Mouse (Mus musculus) urinary bladder, postnatal 36 days (tissue): ENCODE results near the gene Zfpm1.

Source experiments
- DNase-seq, 2 experiments: peaks; one replicate each; pipeline ENCODE4 v3.0.0; 2022; ENCODE audit warnings: low spot score in 2 of 2, mixed read lengths in 1 of 2

Gene Zfpm1

GRCm38 (mm10) chr8:122274651-122275391, 7.1 kb upstream of the Zfpm1 start:
- no peak for DNase-seq

- no peak for DNase-seq
These were observed 5.6 kb upstream of the Zfpm1 start for GRCm38 (mm10) chr8:122276308-122276707.

GRCm38 (mm10) chr8:122277204-122277995, 4.5 kb upstream of the Zfpm1 start:
- no peak for DNase-seq

GRCm38 (mm10) chr8:122280156-122280555, 1.8 kb upstream of the Zfpm1 start:
- no peak for DNase-seq

- DNase-seq: no peak
These were observed 1.2 kb upstream of the Zfpm1 start for GRCm38 (mm10) chr8:122280588-122281316.

GRCm38 (mm10) chr8:122281317-122282034, 465 bp upstream of the Zfpm1 start:
- peak; percentile 100 for DNase-seq

GRCm38 (mm10) chr8:122282501-122283355, 787 bp downstream of the Zfpm1 start:
- peak in 1 of 2 experiments; percentile 35 for DNase-seq

- peak; percentile 41 to 71 for DNase-seq
These were observed 1.6 kb downstream of the Zfpm1 start for GRCm38 (mm10) chr8:122283356-122284202.

GRCm38 (mm10) chr8:122284203-122284658, 2.3 kb downstream of the Zfpm1 start:
- peak; percentile 35 to 45 for DNase-seq

- DNase-seq: no peak
These were observed 2.8 kb downstream of the Zfpm1 start for GRCm38 (mm10) chr8:122284659-122285261.

- no peak for DNase-seq
These were observed 3.8 kb downstream of the Zfpm1 start for GRCm38 (mm10) chr8:122285727-122286126.

- DNase-seq: no peak
These were observed 5.0 kb downstream of the Zfpm1 start for GRCm38 (mm10) chr8:122286899-122287298.

- DNase-seq: no peak
These were observed 5.8 kb downstream of the Zfpm1 start for GRCm38 (mm10) chr8:122287742-122288141.

GRCm38 (mm10) chr8:122288344-122288743, 6.4 kb downstream of the Zfpm1 start:
- DNase-seq: no peak

GRCm38 (mm10) chr8:122291075-122291474, 9.1 kb downstream of the Zfpm1 start:
- DNase-seq: no peak

- DNase-seq: no peak
These were observed 9.6 kb downstream of the Zfpm1 start for GRCm38 (mm10) chr8:122291549-122291948.

GRCm38 (mm10) chr8:122293484-122293883, 11.5 kb downstream of the Zfpm1 start:
- DNase-seq: no peak

- peak; percentile 67 to 76 for DNase-seq
These were observed 12.3 kb downstream of the Zfpm1 start for GRCm38 (mm10) chr8:122294273-122294683.

GRCm38 (mm10) chr8:122295389-122295788, 13.4 kb downstream of the Zfpm1 start:
- no peak for DNase-seq
